Mouse (Mus musculus) brain, embryonic 14.5 days (tissue): ENCODE data around the gene Igf1r.

Experiments used
- CTCF ChIP-seq: fragments of 200-500 bp; IDR thresholded peaks from 2 replicates; pipeline ENCODE4 v1.5.1; 2012; ENCODE audit warnings: inconsistent platforms, mild to moderate bottlenecking, moderate library complexity, borderline replicate concordance; ENCODE audit not compliant: insufficient read depth, insufficient read length; ENCODE audit errors: extremely low read depth
- POLR2A ChIP-seq: fragments of 200-500 bp; IDR thresholded peaks from 2 replicates; pipeline ENCODE4 v1.6.1; 2012; ENCODE audit warnings: mild to moderate bottlenecking, inconsistent platforms, borderline replicate concordance; ENCODE audit not compliant: poor library complexity, insufficient read depth, insufficient read length, severe bottlenecking; ENCODE audit errors: extremely low read depth

GRCm38 (mm10) chr7:68075401-68075800 lies 122.8 kb downstream of the Igf1r start:
- TF ChIP-seq CTCF (no peak), POLR2A (no peak)
